Mouse (Mus musculus): ENCODE measurements at regions not wholly inside any gene's neighbourhood (a gene's known extent, or its start where the extent isn't known, plus 50 kb on each side); places are given as distances from the start of the nearest gene placed in this dataset.

- no peak for DNase-seq (ENCODE audit: low spot score in 2 of 2)
Observed at GRCm38 (mm10) chr8:6813816-6814215, 1708.7 kb upstream of the Slc10a2 start.

- no peak for DNase-seq (ENCODE audit: low spot score in 2 of 2)
Observed at GRCm38 (mm10) chr8:6807116-6807515, 1702.0 kb upstream of the Slc10a2 start.

GRCm38 (mm10) chr8:6803199-6803598 is 1698.0 kb upstream of the Slc10a2 start:
- DNase-seq (ENCODE audit: low spot score in 2 of 2): no peak

- no peak for DNase-seq (ENCODE audit: low spot score in 2 of 2)
Observed at GRCm38 (mm10) chr8:6801076-6801475, 1695.9 kb upstream of the Slc10a2 start.

GRCm38 (mm10) chr8:6789096-6789495 is 1683.9 kb upstream of the Slc10a2 start:
- DNase-seq (ENCODE audit: low spot score in 2 of 2): no peak

GRCm38 (mm10) chr8:6780983-6781382 is 1675.8 kb upstream of the Slc10a2 start:
- no peak for DNase-seq (ENCODE audit: low spot score in 2 of 2)

GRCm38 (mm10) chr8:6775103-6775502 is 1670.0 kb upstream of the Slc10a2 start:
- no peak for DNase-seq (ENCODE audit: low spot score in 2 of 2)

- no peak for DNase-seq (ENCODE audit: low spot score in 2 of 2)
Observed at GRCm38 (mm10) chr8:6729571-6729970, 1624.4 kb upstream of the Slc10a2 start.

- no peak for DNase-seq (ENCODE audit: low spot score in 2 of 2)
Observed at GRCm38 (mm10) chr8:6708886-6709449, 1603.8 kb upstream of the Slc10a2 start.

- DNase-seq (ENCODE audit: low spot score in 2 of 2): no peak
Observed at GRCm38 (mm10) chr8:6688595-6688994, 1583.4 kb upstream of the Slc10a2 start.

- no peak for DNase-seq (ENCODE audit: low spot score in 2 of 2)
Observed at GRCm38 (mm10) chr8:6658860-6659259, 1553.7 kb upstream of the Slc10a2 start.

GRCm38 (mm10) chr8:6657451-6657990 is 1552.4 kb upstream of the Slc10a2 start:
- no peak for DNase-seq (ENCODE audit: low spot score in 2 of 2)

GRCm38 (mm10) chr8:6652180-6652579 is 1547.0 kb upstream of the Slc10a2 start:
- no peak for DNase-seq (ENCODE audit: low spot score in 2 of 2)

GRCm38 (mm10) chr8:6648083-6648482 is 1542.9 kb upstream of the Slc10a2 start:
- no peak for DNase-seq (ENCODE audit: low spot score in 2 of 2)

- no peak for DNase-seq (ENCODE audit: low spot score in 2 of 2)
Observed at GRCm38 (mm10) chr8:6645287-6645957, 1540.3 kb upstream of the Slc10a2 start.

GRCm38 (mm10) chr8:6644396-6644795 is 1539.2 kb upstream of the Slc10a2 start:
- DNase-seq (ENCODE audit: low spot score in 2 of 2): no peak

- DNase-seq (ENCODE audit: low spot score in 2 of 2): no peak
Observed at GRCm38 (mm10) chr8:6627009-6627557, 1521.9 kb upstream of the Slc10a2 start.

GRCm38 (mm10) chr8:6608891-6609290 is 1503.7 kb upstream of the Slc10a2 start:
- no peak for DNase-seq (ENCODE audit: low spot score in 2 of 2)

GRCm38 (mm10) chr8:6606854-6607535 is 1501.8 kb upstream of the Slc10a2 start:
- no peak for DNase-seq (ENCODE audit: low spot score in 2 of 2)

GRCm38 (mm10) chr8:6604232-6604804 is 1499.2 kb upstream of the Slc10a2 start:
- no peak for DNase-seq (ENCODE audit: low spot score in 2 of 2)

- DNase-seq (ENCODE audit: low spot score in 2 of 2): no peak
Observed at GRCm38 (mm10) chr8:6590146-6590545, 1485.0 kb upstream of the Slc10a2 start.
